Mouse (Mus musculus): Measurements from ENCODE around the gene Hs2st1.

Hs2st1 gene

DNA sequence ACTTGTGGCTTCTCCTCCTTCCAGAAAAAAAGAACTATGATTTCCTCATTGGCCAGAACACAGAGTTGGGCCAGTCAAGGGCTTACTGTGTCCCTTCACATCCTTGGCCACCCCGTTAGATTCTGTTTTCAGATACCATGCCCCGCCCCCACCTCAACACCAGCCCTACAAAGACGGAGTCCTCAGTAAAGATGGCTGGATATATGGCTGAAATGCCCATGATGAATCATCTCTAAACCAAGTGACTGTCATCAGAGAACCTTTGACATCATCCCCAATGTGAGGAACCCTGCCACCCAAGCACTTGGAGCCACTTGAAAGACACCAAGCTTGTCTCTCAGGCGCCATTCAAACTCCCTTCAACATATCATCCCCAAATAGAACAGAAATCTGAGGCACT is 190.2 kb downstream of the Hs2st1 start:
- no peak for DNase-seq

Measured in cerebellum, adult 11 months (tissue).